Mouse (Mus musculus) embryonic facial prominence, embryonic 13.5 days (tissue): ENCODE data around the gene Klc1. TPM values are rescaled to one million over a fixed set of nuclear protein-coding genes. Genes with fewer than 3 reads are reported as not detected.

Source experiments
- ATAC-seq: fragments of 200-750 bp; cut with Nextera tagmentation; 2 replicates; pipeline ENCODE4 v1.8.0; 2017; ENCODE audit warnings: low read depth; ENCODE audit not compliant: insufficient number of reproducible peaks, insufficient read depth, low FRiP score, low TSS enrichment
- H3K27ac ChIP-seq: fragments of 300-500 bp; sonication (generic); 2 replicates; pipeline ENCODE4 v1.5.1; 2015; ENCODE audit warnings: moderate library complexity, mild to moderate bottlenecking, inconsistent platforms
- H3K27me3 ChIP-seq: fragments of 300-500 bp; sonication (generic); 2 replicates; pipeline ENCODE4 v1.6.1; 2015; ENCODE audit warnings: mild to moderate bottlenecking, inconsistent platforms
- H3K36me3 ChIP-seq: fragments of 300-500 bp; sonication (generic); 2 replicates; pipeline ENCODE4 v1.6.1; 2015; ENCODE audit warnings: mild to moderate bottlenecking, inconsistent platforms
- H3K4me1 ChIP-seq: fragments of 300-500 bp; sonication (generic); 2 replicates; pipeline ENCODE4 v1.6.1; 2015; ENCODE audit warnings: inconsistent platforms
- H3K4me2 ChIP-seq: fragments of 300-500 bp; sonication (generic); 2 replicates; pipeline ENCODE4 v1.6.1; 2015; ENCODE audit warnings: moderate library complexity, mild to moderate bottlenecking, inconsistent platforms
- H3K4me3 ChIP-seq: fragments of 300-500 bp; sonication (generic); 2 replicates; pipeline ENCODE4 v1.5.1; 2015; ENCODE audit warnings: mild to moderate bottlenecking, inconsistent platforms
- H3K9ac ChIP-seq: fragments of 300-500 bp; sonication (generic); 2 replicates; pipeline ENCODE4 v1.6.1; 2015; ENCODE audit warnings: mild to moderate bottlenecking, inconsistent platforms
- H3K9me3 ChIP-seq: fragments of 300-500 bp; sonication (generic); 2 replicates; pipeline ENCODE4 v1.6.1; 2016; ENCODE audit warnings: inconsistent platforms
- WGBS: fragments of 180-500 bp; shearing (Covaris S2); methylation state at CpG from one replicate; pipeline ENCODE4 v1.1.7; 2015; ENCODE audit warnings: mixed read lengths; 5-methylcytosine and 5-hydroxymethylcytosine counted together
- polyA plus RNA-seq: library from polyadenylated mRNA; unstranded; fragments of >200 nt; fragmentation: Nextera tagmentation; extraction: Ambion mirVana; gene quantifications from 2 replicates; pipeline ENCODE4 v1.2.1, GENCODE M21; 2015

Gene Klc1
- polyA plus RNA-seq, 1 experiment from 2014 or later: 113 TPM

- H3K4me3 ChIP-seq: no peak overlapping the region
- no peak overlapping the region for H3K9ac ChIP-seq
- WGBS: 96% methylated on average over 13 of the region's 13 CpGs
- no peaks in the 10 kb centered on the region for H3K4me1 ChIP-seq
- ATAC-seq: no peak
- no peaks in the 10 kb centered on the region for H3K9me3 ChIP-seq
- H3K27ac ChIP-seq: no peak overlapping the region
- no peak overlapping the region for H3K4me2 ChIP-seq
- no peaks in the 10 kb centered on the region for H3K27me3 ChIP-seq
- H3K36me3 ChIP-seq: peaks cover 94% of the 10 kb centered on the region
Measured at GRCm38 (mm10) chr12:111798493-111798892, 39.8 kb downstream of the Klc1 start.

DNA sequence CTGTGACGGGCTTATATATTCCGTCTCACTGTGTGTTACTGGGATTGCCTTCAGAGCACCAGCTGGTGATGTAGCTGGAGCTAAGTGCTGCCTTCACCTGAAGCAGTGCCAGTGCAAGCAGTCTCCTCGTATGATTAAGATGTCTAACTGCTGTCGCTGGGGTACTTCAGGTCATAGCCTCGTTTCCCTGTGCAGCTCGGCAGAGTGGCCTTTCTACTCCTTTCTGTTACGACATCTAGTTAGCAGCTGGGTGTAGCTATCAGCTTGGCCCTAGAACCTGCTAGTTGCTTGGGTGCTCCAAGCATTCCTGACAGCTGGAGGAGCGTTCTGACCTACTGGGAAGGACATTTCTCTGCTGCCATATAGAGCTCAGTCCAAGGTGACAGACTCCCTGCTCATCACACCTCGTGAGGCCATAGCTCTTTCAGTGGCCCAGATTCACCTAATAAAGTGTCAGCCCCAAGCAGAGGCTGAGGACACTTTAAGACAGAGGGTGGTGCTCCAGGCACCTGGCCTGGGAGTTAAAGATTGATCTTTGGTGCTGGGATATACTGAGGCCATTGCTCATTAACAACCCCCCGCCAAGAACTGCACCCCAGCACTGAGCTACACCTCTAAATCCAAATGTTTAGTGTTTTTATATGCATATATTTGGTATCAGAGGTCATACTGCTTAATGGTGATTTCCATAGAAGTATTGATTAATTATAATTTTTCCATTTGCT lies 42.0 kb downstream of the Klc1 start:
- Histone ChIP-seq H3K9me3 (no peaks in the 10 kb centered on the region), H3K27me3 (no peaks in the 10 kb centered on the region), H3K4me3 (no peak overlapping the region), H3K36me3 (peaks cover 93% of the 10 kb centered on the region), H3K4me1 (no peaks in the 10 kb centered on the region), H3K4me2 (no peak overlapping the region), H3K9ac (no peak overlapping the region), H3K27ac (no peak overlapping the region)
- no peak for ATAC-seq
- WGBS: 86% methylated on average over 10 of the region's 10 CpGs

DNA sequence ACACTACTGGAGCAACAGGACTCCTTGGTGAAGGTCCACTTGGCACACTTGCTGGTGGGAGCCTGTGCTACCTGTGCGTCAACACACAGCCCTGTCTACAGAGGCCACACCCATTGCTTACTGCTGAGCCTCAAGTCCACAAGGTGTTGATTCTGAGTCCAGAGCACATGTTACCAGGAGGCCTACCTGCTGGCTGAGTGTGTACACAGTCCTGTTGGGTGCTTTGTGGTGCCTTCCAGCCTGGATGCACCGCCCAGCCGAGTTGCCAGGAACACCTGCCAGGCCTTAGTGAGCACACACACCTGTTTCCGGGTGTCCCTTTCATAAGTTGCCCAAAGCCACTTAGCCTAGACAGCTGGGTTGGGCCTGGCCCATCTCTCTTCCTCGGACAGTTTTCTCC lies 44.9 kb downstream of the Klc1 start:
- H3K36me3 ChIP-seq: peaks cover 93% of the 10 kb centered on the region
- no peak overlapping the region for H3K27ac ChIP-seq
- no peak overlapping the region for H3K4me2 ChIP-seq
- no peak overlapping the region for H3K4me3 ChIP-seq
- no peak for ATAC-seq
- no peak overlapping the region for H3K9ac ChIP-seq
- WGBS: 86% methylated on average over 5 of the region's 5 CpGs
- H3K9me3 ChIP-seq: no peaks in the 10 kb centered on the region
- no peaks in the 10 kb centered on the region for H3K27me3 ChIP-seq
- no peaks in the 10 kb centered on the region for H3K4me1 ChIP-seq

GRCm38 (mm10) chr12:111808775-111809174 lies 50.1 kb downstream of the Klc1 start:
- Histone ChIP-seq H3K4me3 (no peak overlapping the region), H3K27ac (no peak overlapping the region), H3K27me3 (no peaks in the 10 kb centered on the region), H3K4me1 (peaks cover 27% of the 10 kb centered on the region), H3K9me3 (no peaks in the 10 kb centered on the region), H3K4me2 (no peak overlapping the region), H3K36me3 (peaks cover 54% of the 10 kb centered on the region), H3K9ac (0 out of 2 replicates have a peak overlapping the region, but pooled peaks have one; percentile 61)
- ATAC-seq: no peak
- WGBS: 93% methylated on average over 6 of the region's 6 CpGs

DNA sequence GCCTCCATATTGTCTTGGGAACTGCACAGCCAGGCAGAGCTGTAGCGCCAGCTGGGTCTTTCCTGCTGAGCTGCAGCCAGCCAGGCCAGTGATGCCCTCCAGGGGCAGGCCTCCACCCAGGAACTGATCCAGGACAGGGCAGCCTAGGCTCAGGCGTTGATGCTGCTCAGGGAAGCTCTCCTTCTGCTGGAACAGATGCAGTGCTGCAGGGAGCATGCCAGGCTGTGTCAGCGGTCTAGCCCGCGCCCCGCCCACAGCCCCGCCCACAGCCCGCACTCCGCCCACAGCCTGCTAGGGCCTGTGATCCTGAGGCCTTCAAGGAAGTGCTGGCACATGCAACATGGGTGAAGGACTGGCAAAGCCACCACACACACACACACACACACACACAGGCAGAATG lies 51.1 kb downstream of the Klc1 start:
- peak overlapping the region; percentile 33 for H3K4me2 ChIP-seq

GRCm38 (mm10) chr12:111812075-111812474 lies 53.4 kb downstream of the Klc1 start:
- Histone ChIP-seq H3K4me2 (no peak overlapping the region), H3K9me3 (no peaks in the 10 kb centered on the region), H3K27ac (no peak overlapping the region), H3K36me3 (peaks cover 24% of the 10 kb centered on the region), H3K4me3 (no peak overlapping the region), H3K9ac (no peak overlapping the region), H3K4me1 (peaks cover 52% of the 10 kb centered on the region), H3K27me3 (no peaks in the 10 kb centered on the region)
- WGBS: 86% methylated on average over 13 of the region's 13 CpGs
- ATAC-seq: no peak

More for the DNA sequence above, 51.1 kb downstream of the Klc1 start:
- Histone ChIP-seq H3K27me3 (no peaks in the 10 kb centered on the region), H3K4me3 (no peak overlapping the region), H3K9me3 (no peaks in the 10 kb centered on the region), H3K36me3 (peaks cover 45% of the 10 kb centered on the region), H3K27ac (peak overlapping the region; percentile 48), H3K4me1 (peaks cover 29% of the 10 kb centered on the region), H3K9ac (peak overlapping the region; percentile 61)
- WGBS: 3% methylated on average over 9 of the region's 9 CpGs
- peak; percentile 39 for ATAC-seq

- no peaks in the 10 kb centered on the region for H3K9me3 ChIP-seq
- WGBS: 64% methylated on average over 12 of the region's 12 CpGs
- H3K4me1 ChIP-seq: peaks cover 53% of the 10 kb centered on the region
- H3K9ac ChIP-seq: peak overlapping the region; percentile 79
- H3K27ac ChIP-seq: no peak overlapping the region
- no peaks in the 10 kb centered on the region for H3K27me3 ChIP-seq
- peaks cover 18% of the 10 kb centered on the region for H3K36me3 ChIP-seq
- H3K4me2 ChIP-seq: peak overlapping the region; percentile 80
- ATAC-seq: no peak
- H3K4me3 ChIP-seq: peak overlapping the region; percentile 90
Measured at GRCm38 (mm10) chr12:111812611-111813010, 54.0 kb downstream of the Klc1 start.

DNA sequence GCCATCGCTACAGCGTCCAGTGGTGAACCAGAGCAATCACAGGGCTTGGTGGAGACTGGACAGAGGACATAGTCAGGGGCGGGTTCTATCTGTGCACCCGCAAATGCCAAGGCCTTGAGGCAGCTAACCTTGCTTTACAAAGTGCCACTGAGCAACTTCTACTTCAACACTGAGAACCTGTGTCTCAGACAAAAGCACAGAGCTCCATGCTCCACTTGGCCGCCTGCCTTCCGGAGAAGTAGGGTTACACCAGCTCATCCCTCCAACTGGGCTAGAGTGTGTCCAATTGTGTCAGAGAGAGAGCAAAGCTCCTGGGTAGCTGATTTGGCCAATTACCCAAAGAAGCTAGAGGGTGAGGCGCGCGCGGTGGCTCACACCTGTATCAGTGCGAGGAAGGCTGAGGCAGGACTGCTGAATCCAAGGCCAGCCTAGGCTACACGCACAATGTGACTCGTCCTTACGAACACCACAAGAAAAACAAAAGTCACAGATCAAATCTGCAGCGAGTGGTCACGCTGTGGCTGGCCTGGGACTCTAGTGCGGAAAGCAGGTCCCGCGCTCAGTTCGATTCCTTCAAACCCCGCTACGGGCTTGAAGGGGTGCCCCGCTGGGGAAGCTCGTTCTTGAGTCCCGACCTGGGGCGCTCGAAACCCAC lies 54.6 kb downstream of the Klc1 start:
- H3K27me3 ChIP-seq: no peaks in the 10 kb centered on the region
- H3K9ac ChIP-seq: peak overlapping the region; percentile 79
- H3K36me3 ChIP-seq: peaks cover 14% of the 10 kb centered on the region
- peak overlapping the region; percentile 44; the same call in 1 of the 2 replicates for H3K27ac ChIP-seq
- WGBS: 3% methylated on average over 27 of the region's 27 CpGs
- no peaks in the 10 kb centered on the region for H3K9me3 ChIP-seq
- H3K4me2 ChIP-seq: peak overlapping the region; percentile 80
- H3K4me3 ChIP-seq: peak overlapping the region; percentile 90
- H3K4me1 ChIP-seq: peaks cover 53% of the 10 kb centered on the region
- no peak for ATAC-seq

- Histone ChIP-seq H3K4me1 (peaks cover 57% of the 10 kb centered on the region), H3K36me3 (peaks cover 11% of the 10 kb centered on the region), H3K9ac (peak within 1 kb of the TSS; percentile 89), H3K9me3 (no peaks in the 10 kb centered on the region), H3K27ac (peak within 1 kb of the TSS; percentile 92), H3K27me3 (no peaks in the 10 kb centered on the region), H3K4me2 (peak within 1 kb of the TSS; percentile 80), H3K4me3 (peak within 1 kb of the TSS; percentile 90)
- ATAC-seq: peak; percentile 99
- under 1% methylated on average over 83 of the region's 87 CpGs for WGBS
Measured at GRCm38 (mm10) chr12:111813766-111814617, 55.3 kb downstream of the Klc1 start, which contains the start of the genes Xrcc3 and Zfyve21. Gene Xrcc3 (minus strand): TSS chr12:111813873. Gene Zfyve21 (plus strand): TSS chr12:111814170.

DNA sequence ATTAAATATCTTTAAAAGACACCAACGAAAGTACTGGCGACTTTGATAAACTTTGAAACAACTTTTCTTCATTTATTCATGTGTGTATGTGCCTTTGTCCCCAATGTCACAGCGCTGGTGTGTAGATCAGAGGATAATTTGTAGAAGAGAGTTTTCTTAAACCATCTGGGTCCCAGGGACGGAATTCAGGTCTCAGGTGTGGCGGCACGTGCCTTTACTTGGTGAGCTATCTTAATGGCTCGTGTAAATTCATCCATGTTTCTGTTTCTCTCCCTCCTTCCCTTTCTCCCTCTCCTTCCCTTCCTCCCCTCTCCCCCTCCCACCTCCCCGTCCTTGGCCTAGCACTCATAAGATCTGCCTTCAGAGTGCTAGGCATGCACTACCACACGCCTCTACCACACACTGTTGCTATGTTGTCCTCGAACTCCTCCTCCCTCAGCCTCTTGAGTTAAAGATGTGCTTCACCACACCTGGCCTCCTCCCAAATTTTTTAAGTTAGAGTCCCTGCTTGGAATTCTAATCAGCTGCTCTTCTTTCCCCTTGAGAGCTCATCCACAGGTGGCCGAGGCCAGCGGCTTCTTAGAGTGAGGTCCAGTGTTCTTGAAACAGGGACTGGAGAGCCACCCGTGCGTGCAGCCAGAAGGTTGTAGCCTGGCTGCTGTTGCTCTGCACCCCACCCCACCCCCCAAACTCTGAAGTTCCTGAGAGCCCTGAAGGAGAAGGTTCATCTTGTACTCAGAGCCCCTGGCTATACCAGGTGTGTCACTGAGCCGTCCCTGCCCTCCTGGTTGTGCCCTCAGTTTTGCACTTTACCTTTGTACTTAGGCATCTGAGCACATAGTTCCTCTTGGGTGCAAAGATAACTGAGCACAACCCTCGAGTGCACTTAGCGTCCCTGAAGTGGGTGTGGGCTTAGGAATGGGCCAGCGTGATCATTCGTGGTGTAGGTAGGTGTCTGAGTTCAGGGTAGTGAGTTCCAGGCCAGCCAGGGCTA lies 56.4 kb downstream of the Klc1 start:
- 0 out of 2 replicates have a peak, but pooled peaks cover 7% of the 10 kb centered on the region for H3K36me3 ChIP-seq
- H3K4me1 ChIP-seq: peaks cover 50% of the 10 kb centered on the region
- H3K9ac ChIP-seq: peak overlapping the region; percentile 89
- peak overlapping the region; percentile 76 for H3K4me2 ChIP-seq
- H3K9me3 ChIP-seq: no peaks in the 10 kb centered on the region
- H3K4me3 ChIP-seq: peak overlapping the region; percentile 90
- H3K27ac ChIP-seq: no peak overlapping the region; the same call in 1 of the 2 replicates
- no peak for ATAC-seq
- WGBS: 25% methylated on average over 19 of the region's 19 CpGs
- no peaks in the 10 kb centered on the region for H3K27me3 ChIP-seq
